Mouse (Mus musculus) lung, postnatal 25 days (tissue): ENCODE data around the gene Dlx5.

Source experiments
- DNase-seq: peaks from one replicate; pipeline ENCODE4 v3.0.0; 2022; ENCODE audit warnings: low spot score

Dlx5 gene

GRCm38 (mm10) chr6:6859111-6859949 is 22.6 kb downstream of the Dlx5 start:
- DNase-seq: no peak

GRCm38 (mm10) chr6:6858571-6858970 is 23.3 kb downstream of the Dlx5 start:
- DNase-seq: no peak

- DNase-seq: no peak
These were observed 24.1 kb downstream of the Dlx5 start for GRCm38 (mm10) chr6:6857766-6858165.

DNA sequence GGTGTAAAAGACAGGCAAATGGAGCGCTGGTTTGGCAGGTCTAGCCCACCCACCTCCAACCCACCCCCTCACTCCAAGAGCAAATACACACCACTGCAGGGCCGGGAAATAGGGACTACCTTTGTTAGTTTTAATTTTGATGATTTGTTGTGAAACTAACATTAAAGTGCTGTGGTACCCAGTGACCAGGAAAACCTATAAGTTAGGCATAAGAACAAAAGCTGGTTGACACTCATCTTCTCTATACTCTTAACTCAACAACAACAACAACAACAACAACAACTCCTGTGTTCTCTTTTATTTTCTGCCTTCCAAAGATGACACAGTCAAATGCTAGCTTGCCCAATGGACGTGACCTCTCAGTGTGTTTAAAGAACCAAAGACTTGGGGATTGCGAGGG is 25.0 kb downstream of the Dlx5 start:
- DNase-seq: no peak

GRCm38 (mm10) chr6:6856316-6856715 is 25.6 kb downstream of the Dlx5 start:
- no peak for DNase-seq

DNA sequence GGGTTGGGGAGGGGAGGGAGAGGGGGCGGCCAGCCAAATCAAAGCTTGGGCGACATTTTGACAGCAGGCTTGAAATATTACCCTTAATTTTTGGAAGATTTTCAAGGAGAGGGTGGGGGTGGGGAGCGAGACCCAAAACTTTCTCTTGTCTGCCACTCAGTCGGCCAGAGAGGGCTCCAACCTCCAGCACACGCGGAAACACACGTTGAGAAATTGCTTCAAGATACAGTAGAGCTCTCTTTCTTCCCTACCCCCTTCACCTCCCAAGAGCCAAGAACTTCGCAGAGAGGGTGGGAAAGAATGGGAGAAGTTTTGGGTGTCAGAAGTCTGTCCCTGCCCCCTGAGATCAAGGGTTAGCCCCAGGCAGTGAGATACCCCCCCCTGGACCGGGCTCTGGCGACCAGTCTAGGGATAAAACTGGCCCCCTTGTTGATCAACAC is 26.1 kb downstream of the Dlx5 start:
- DNase-seq: no peak

DNA sequence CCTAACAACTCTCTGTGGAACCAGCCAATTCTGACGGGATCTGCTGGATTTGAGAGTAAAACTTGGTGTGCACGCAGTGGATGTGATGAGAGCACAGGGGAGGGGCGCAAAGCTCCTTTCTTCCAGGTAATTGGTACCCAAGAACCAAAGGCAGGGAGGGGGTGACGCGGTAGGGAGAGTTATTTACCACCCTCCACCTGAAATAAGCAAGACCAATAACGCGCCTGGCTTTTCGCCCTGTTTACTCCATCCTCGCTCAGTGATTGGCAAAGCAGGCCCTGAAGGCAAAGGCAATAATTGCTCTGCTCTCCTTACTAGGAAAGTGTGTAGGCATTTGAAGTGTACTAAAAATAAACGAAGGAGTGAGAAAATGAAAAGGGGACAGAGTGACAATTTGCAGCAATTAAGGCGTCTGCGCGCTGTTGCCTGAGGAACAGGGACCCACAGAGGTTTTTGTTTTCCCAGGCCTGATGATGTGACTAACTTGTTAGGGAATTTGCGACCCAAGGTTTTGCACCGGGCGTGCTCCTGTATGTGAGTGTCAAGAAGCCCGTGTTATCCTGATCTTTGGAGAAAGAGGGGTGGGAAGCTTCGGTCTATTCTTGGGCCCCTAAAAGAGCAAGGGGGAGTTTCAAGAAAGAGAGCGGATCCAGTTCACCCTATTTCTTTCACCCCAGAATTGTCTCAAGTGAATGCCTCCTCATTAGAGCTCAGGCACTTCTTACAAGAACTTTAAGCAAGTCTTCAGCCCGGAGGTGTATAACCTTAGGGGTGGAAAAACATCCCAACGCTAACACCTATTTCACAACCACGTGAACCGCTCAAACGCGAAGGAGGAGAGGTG is 26.8 kb downstream of the Dlx5 start:
- DNase-seq: no peak

GRCm38 (mm10) chr6:6854176-6854575 is 27.7 kb downstream of the Dlx5 start:
- no peak for DNase-seq

DNA sequence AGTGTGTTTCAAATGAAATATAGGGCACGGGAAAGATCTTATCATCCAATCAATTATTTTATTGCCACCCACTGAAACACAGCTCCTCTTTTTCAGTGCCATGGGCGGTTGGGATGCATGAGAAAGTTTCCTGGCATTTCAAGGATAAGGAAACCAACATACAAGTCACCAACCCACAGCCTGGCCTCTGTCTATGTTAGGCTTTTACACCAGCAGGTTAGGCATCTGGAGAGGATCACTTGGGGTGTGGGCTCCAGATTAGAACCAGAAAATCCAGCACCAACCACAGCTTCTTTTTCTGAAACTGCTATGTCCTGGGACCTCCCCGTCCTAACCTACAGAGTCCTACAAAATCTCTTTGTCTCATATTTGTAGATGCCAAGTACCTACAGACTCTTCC is 28.9 kb downstream of the Dlx5 start:
- DNase-seq: no peak

- no peak for DNase-seq
These were observed 30.7 kb downstream of the Dlx5 start for GRCm38 (mm10) chr6:6851166-6851565.

- no peak for DNase-seq
These were observed 31.4 kb downstream of the Dlx5 start for GRCm38 (mm10) chr6:6850324-6851060.

DNA sequence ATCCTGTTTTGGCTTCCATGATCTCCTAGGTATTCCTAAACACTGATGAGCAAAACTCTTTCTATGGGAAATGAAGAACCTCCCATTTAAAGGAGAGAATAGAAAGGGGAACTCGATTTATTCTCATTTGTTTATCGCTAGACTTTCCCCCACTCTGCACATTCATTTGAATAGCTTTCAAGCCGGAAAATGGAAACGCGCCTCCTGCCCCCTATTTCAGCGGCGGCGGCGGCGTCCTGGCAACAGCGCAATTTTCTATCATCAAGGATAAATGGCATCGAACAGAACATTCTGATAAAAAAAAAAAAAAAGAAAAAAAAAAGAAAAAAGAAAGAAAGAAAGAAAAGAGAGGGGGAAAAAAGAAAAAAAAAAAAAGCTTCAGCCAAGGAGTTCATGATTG is 32.1 kb downstream of the Dlx5 start:
- no peak for DNase-seq

- DNase-seq: no peak
These were observed 33.3 kb downstream of the Dlx5 start for GRCm38 (mm10) chr6:6848541-6848940.

DNA sequence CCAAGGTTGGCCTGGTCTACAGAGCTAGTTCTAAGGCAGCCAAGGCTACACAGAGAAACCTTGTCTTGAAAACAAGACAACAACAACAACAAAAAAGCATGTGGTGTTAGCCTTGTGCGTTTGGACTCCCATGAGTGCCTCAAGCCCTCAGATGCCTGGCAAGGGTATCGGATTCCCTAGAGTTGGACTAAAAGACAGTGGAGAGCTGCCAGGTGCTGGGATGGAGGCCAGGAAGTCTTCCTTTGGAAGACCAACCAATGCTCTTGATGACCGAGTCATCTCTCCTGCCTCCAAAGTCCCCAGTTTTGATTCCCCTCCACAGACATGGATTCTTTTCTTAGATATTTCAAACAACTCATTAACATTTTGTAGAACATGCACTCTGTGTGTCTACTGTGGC is 48.6 kb downstream of the Dlx5 start:
- no peak for DNase-seq

DNA sequence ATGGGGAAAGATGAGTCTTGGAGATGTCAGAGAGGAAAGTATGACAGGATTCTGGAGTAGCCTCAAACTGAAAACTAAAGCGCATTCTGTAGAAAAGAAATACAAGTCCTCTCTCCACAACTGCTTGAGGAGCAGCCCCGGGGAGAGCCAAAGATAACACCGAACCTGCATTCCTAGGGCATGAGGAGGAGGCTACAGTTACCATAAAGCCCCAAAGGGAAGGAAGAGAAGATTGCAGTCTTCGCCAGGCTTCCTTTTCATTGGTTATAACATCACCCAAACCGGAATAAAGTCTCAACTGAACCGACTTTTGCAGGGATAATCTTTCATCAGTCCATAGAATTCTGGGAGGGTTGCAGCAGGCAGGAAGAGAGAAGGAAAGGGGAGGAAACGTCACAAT is 51.4 kb downstream of the Dlx5 start:
- DNase-seq: no peak
